Mouse (Mus musculus) hindbrain, postnatal 0 days (tissue): ENCODE measurements around the gene Timm22. TPM values are rescaled to one million over a fixed set of nuclear protein-coding genes. Genes with fewer than 3 reads are reported as not detected.

ENCODE experiments used
- ATAC-seq: fragments of 200-750 bp; cut with Nextera tagmentation; 2 replicates; pipeline ENCODE4 v1.8.0; 2017; ENCODE audit warnings: mild to moderate bottlenecking, moderate TSS enrichment, moderate library complexity
- DNase-seq: peaks from one replicate; pipeline ENCODE4 v3.0.0-alpha.2; 2015; ENCODE audit warnings: low spot score
- H3K27ac ChIP-seq: fragments of 300-500 bp; sonication (generic); 2 replicates; pipeline ENCODE4 v1.5.1; 2014; ENCODE audit warnings: mild to moderate bottlenecking
- H3K27me3 ChIP-seq: fragments of 300-500 bp; sonication (generic); 2 replicates; pipeline ENCODE4 v1.6.1; 2014; ENCODE audit warnings: low read length, mixed read lengths; ENCODE audit not compliant: insufficient read depth
- H3K36me3 ChIP-seq: fragments of 300-500 bp; sonication (generic); 2 replicates; pipeline ENCODE4 v1.6.1; 2014; ENCODE audit warnings: low read length, mixed read lengths; ENCODE audit not compliant: insufficient read depth
- H3K4me1 ChIP-seq: fragments of 300-500 bp; sonication (generic); 2 replicates; pipeline ENCODE4 v1.6.1; 2014; ENCODE audit warnings: antibody characterized with exemption, low read length, mixed read lengths; ENCODE audit not compliant: insufficient read depth
- H3K4me2 ChIP-seq: fragments of 300-500 bp; sonication (generic); 2 replicates; pipeline ENCODE4 v1.6.1; 2014; ENCODE audit warnings: low read depth, mild to moderate bottlenecking, low read length, moderate library complexity, mixed read lengths
- H3K4me3 ChIP-seq: fragments of 300-500 bp; sonication (generic); 2 replicates; pipeline ENCODE4 v1.5.1; 2014; ENCODE audit warnings: low read length
- H3K9ac ChIP-seq: fragments of 300-500 bp; sonication (generic); replicated peaks from 2 replicates; pipeline ENCODE4 v1.6.1; 2014; ENCODE audit warnings: mild to moderate bottlenecking, low read length, moderate library complexity, mixed read lengths
- H3K9me3 ChIP-seq: fragments of 300-500 bp; sonication (generic); 2 replicates; pipeline ENCODE4 v1.6.1; 2016; ENCODE audit warnings: low read length, mixed read lengths
- CTCF ChIP-seq: IDR thresholded peaks from 2 replicates; pipeline ENCODE4 v1.5.1; 2016; ENCODE audit warnings: antibody characterized with exemption, control low read depth, low read depth
- WGBS: fragments of 180-500 bp; shearing (Covaris S2); extraction: QIAGEN DNeasy Blood & Tissue Kit; methylation state at CpG from one replicate; pipeline ENCODE4 v1.1.7; 2014; 5-methylcytosine and 5-hydroxymethylcytosine counted together
- polyA plus RNA-seq: library from polyadenylated mRNA; unstranded; fragments of >200 nt; fragmentation: Nextera tagmentation; extraction: Ambion mirVana; gene quantifications from 2 replicates; pipeline ENCODE4 v1.2.1, GENCODE M21; 2015
- total RNA-seq: library from RNA; depleted of rRNA; stranded (reverse); fragments of >200 nt; gene quantifications from 2 replicates; pipeline ENCODE4 v1.2.3, GENCODE M21; 2014

Gene Timm22
- total and polyA plus RNA-seq, 2 experiments from 2014 or later, result 49.8 to 104 TPM

GRCm38 (mm10) chr11:76363636-76364035, 43.1 kb upstream of the Timm22 start:
- no peak for TF ChIP-seq CTCF
- Histone ChIP-seq H3K9ac (no peak overlapping the region), H3K4me2 (no peak overlapping the region), H3K27ac (peak overlapping the region; percentile 45), H3K27me3 (no peaks in the 10 kb centered on the region), H3K36me3 (no peaks in the 10 kb centered on the region), H3K4me1 (peaks cover 16% of the 10 kb centered on the region), H3K9me3 (no peaks in the 10 kb centered on the region), H3K4me3 (no peak overlapping the region)
- ATAC-seq (0 out of 2 replicates have a peak, but pooled peaks have one; percentile 32), DNase-seq (peak; percentile 65)
- WGBS, result 13% methylated on average over 9 of the region's 9 CpGs

- Histone ChIP-seq H3K36me3 (no peaks in the 10 kb centered on the region), H3K4me2 (no peak overlapping the region), H3K27me3 (no peaks in the 10 kb centered on the region), H3K27ac (no peak overlapping the region; the same call in none of the 2 replicates), H3K4me1 (peaks cover 13% of the 10 kb centered on the region; the same call in 1 of the 2 replicates), H3K9ac (no peak overlapping the region), H3K4me3 (no peak overlapping the region), H3K9me3 (no peaks in the 10 kb centered on the region)
- no peak for TF ChIP-seq CTCF
- DNase-seq (no peak), ATAC-seq (no peak)
- WGBS, result 65% methylated on average over 5 of the region's 5 CpGs
Observed at GRCm38 (mm10) chr11:76364038-76364437, 42.7 kb upstream of the Timm22 start.

- H3K9ac ChIP-seq, result no peak overlapping the region
- H3K4me2 ChIP-seq, result no peak overlapping the region
- H3K9me3 ChIP-seq, result no peaks in the 10 kb centered on the region
- TF ChIP-seq CTCF, result no peak
- ATAC-seq (no peak), DNase-seq (no peak)
- whole genome bisulfite sequencing, result 82% methylated on average over 15 of the region's 15 CpGs
- H3K27me3 ChIP-seq, result no peaks in the 10 kb centered on the region
- H3K4me1 ChIP-seq, result peaks cover 9% of the 10 kb centered on the region; the same call in 1 of the 2 replicates
- no peaks in the 10 kb centered on the region for H3K36me3 ChIP-seq
- H3K27ac ChIP-seq, result no peak overlapping the region
- H3K4me3 ChIP-seq, result no peak overlapping the region
Observed at GRCm38 (mm10) chr11:76366720-76367119, 40.0 kb upstream of the Timm22 start.

GRCm38 (mm10) chr11:76370491-76370890, 36.3 kb upstream of the Timm22 start:
- no peak for ATAC-seq
- H3K4me2 ChIP-seq, result no peak overlapping the region
- no peak overlapping the region for H3K27ac ChIP-seq

GRCm38 (mm10) chr11:76372120-76372519, 34.6 kb upstream of the Timm22 start:
- Histone ChIP-seq H3K4me1 (0 out of 2 replicates have a peak, but pooled peaks cover 9% of the 10 kb centered on the region), H3K4me2 (no peak overlapping the region), H3K36me3 (no peaks in the 10 kb centered on the region), H3K27me3 (no peaks in the 10 kb centered on the region), H3K9ac (no peak overlapping the region), H3K9me3 (no peaks in the 10 kb centered on the region), H3K4me3 (no peak overlapping the region), H3K27ac (no peak overlapping the region)
- ATAC-seq (peak; percentile 58; the same call in 1 of the 2 replicates), DNase-seq (no peak)
- 37% methylated on average over 2 of the region's 2 CpGs for WGBS
- no peak for TF ChIP-seq CTCF

More at GRCm38 (mm10) chr11:76370491-76370890, 36.3 kb upstream of the Timm22 start:
- Histone ChIP-seq H3K9me3 (no peaks in the 10 kb centered on the region), H3K9ac (no peak overlapping the region), H3K27me3 (no peaks in the 10 kb centered on the region), H3K4me3 (no peak overlapping the region), H3K4me1 (0 out of 2 replicates have a peak, but pooled peaks cover 9% of the 10 kb centered on the region), H3K36me3 (no peaks in the 10 kb centered on the region)
- no peak for TF ChIP-seq CTCF
- DNase-seq, result no peak

- TF ChIP-seq CTCF, result no peak
- 34% methylated on average over 6 of the region's 6 CpGs for WGBS
- ATAC-seq (0 out of 2 replicates have a peak, but pooled peaks have one; percentile 24), DNase-seq (no peak)
- H3K4me2 ChIP-seq, result no peak overlapping the region
- 0 out of 2 replicates have a peak, but pooled peaks cover 9% of the 10 kb centered on the region for H3K4me1 ChIP-seq
- no peaks in the 10 kb centered on the region for H3K36me3 ChIP-seq
- no peak overlapping the region for H3K9ac ChIP-seq
- no peak overlapping the region for H3K4me3 ChIP-seq
- H3K27me3 ChIP-seq, result no peaks in the 10 kb centered on the region
- H3K9me3 ChIP-seq, result no peaks in the 10 kb centered on the region
- no peak overlapping the region for H3K27ac ChIP-seq
Observed at GRCm38 (mm10) chr11:76372534-76372933, 34.2 kb upstream of the Timm22 start.

- Histone ChIP-seq H3K27ac (peak overlapping the region; percentile 46; the same call in 1 of the 2 replicates), H3K27me3 (no peaks in the 10 kb centered on the region), H3K9ac (no peak overlapping the region), H3K4me1 (0 out of 2 replicates have a peak, but pooled peaks cover 9% of the 10 kb centered on the region), H3K4me3 (no peak overlapping the region), H3K9me3 (no peaks in the 10 kb centered on the region), H3K4me2 (no peak overlapping the region), H3K36me3 (no peaks in the 10 kb centered on the region)
- ATAC-seq, result peak; percentile 53; the same call in 1 of the 2 replicates
- peak; percentile 61 for DNase-seq
- no peak for TF ChIP-seq CTCF
- 55% methylated on average over 17 of the region's 17 CpGs for WGBS
Observed at GRCm38 (mm10) chr11:76374491-76375185, 32.1 kb upstream of the Timm22 start.
